Mouse (Mus musculus) lung, postnatal 0 days (tissue): ENCODE data around the gene Fzd5. TPM values are rescaled to one million over a fixed set of nuclear protein-coding genes. Genes with fewer than 3 reads are reported as not detected.

Experiments used
- ATAC-seq: fragments of 200-750 bp; cut with Nextera tagmentation; 2 replicates; pipeline ENCODE4 v1.8.0; 2017; ENCODE audit warnings: moderate library complexity
- DNase-seq: peaks from one replicate; pipeline ENCODE4 v3.0.0-alpha.2; 2016; ENCODE audit warnings: low spot score
- H3K27ac ChIP-seq: fragments of 300-500 bp; sonication (generic); 2 replicates; pipeline ENCODE4 v1.5.1; 2014; ENCODE audit warnings: antibody characterized with exemption, mild to moderate bottlenecking, low read length, mixed read lengths
- H3K27me3 ChIP-seq: fragments of 300-500 bp; sonication (generic); replicated peaks from 2 replicates; pipeline ENCODE4 v1.6.1; 2014; ENCODE audit warnings: low read length, mixed read lengths; ENCODE audit not compliant: insufficient read depth
- H3K36me3 ChIP-seq: fragments of 300-500 bp; sonication (generic); 2 replicates; pipeline ENCODE4 v1.6.1; 2014; ENCODE audit warnings: low read length, mixed read lengths; ENCODE audit not compliant: insufficient read depth
- H3K4me1 ChIP-seq: fragments of 300-500 bp; sonication (generic); 2 replicates; pipeline ENCODE4 v1.6.1; 2014; ENCODE audit warnings: antibody characterized with exemption, low read depth, low read length, mixed read lengths; ENCODE audit not compliant: insufficient read depth
- H3K4me2 ChIP-seq: fragments of 300-500 bp; sonication (generic); replicated peaks from 2 replicates; pipeline ENCODE4 v1.6.1; 2014; ENCODE audit warnings: low read depth, mild to moderate bottlenecking, low read length, moderate library complexity, mixed read lengths
- H3K4me3 ChIP-seq: fragments of 300-500 bp; sonication (generic); 2 replicates; pipeline ENCODE4 v1.5.1; 2014; ENCODE audit warnings: low read depth, low read length
- H3K9ac ChIP-seq: fragments of 300-500 bp; sonication (generic); replicated peaks from 2 replicates; pipeline ENCODE4 v1.6.1; 2014; ENCODE audit warnings: low read depth, mild to moderate bottlenecking
- H3K9me3 ChIP-seq: fragments of 300-500 bp; sonication (generic); 2 replicates; pipeline ENCODE4 v1.6.1; 2016; ENCODE audit warnings: low read length, mixed read lengths
- CTCF ChIP-seq: IDR thresholded peaks from 2 replicates; pipeline ENCODE4 v1.5.1; 2016; ENCODE audit warnings: antibody characterized with exemption, mild to moderate bottlenecking
- EP300 ChIP-seq: IDR thresholded peaks from 2 replicates; pipeline ENCODE4 v1.6.1; 2016; ENCODE audit warnings: antibody characterized with exemption, mild to moderate bottlenecking, control low read depth
- WGBS: fragments of 180-500 bp; shearing (Covaris S2); extraction: QIAGEN DNeasy Blood & Tissue Kit; methylation state at CpG from one replicate; pipeline ENCODE4 v1.1.7; 2014; 5-methylcytosine and 5-hydroxymethylcytosine counted together
- polyA plus RNA-seq: library from polyadenylated mRNA; unstranded; fragments of >200 nt; fragmentation: Nextera tagmentation; extraction: Ambion mirVana; gene quantifications from 2 replicates; pipeline ENCODE4 v1.2.1, GENCODE M21; 2015

Gene Fzd5
- polyA plus RNA-seq, 1 experiment from 2014 or later: 3.1 TPM

DNA sequence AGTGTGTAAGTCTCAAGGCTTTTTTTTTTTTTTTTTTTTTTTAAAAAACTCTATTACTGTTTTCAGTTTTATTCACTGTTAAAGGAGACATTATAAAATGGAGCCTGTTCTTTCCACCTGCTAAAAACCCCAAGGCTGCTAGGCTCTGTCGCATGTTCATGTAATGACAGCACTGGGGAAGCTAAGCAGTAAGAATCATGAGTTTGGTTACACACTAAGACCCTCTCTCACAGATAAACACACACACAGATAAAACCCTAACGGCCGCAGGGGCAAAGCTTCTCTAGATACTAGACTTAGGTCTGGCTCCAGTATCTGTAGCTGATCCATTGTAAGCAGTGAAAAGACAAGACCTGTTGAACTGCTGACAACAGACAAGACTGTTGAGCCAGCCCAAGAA is 56.1 kb downstream of the Fzd5 start:
- Histone ChIP-seq H3K27ac (no peak overlapping the region), H3K4me1 (no peaks in the 10 kb centered on the region), H3K36me3 (no peaks in the 10 kb centered on the region), H3K9ac (no peak overlapping the region), H3K9me3 (no peaks in the 10 kb centered on the region), H3K4me2 (no peak overlapping the region), H3K27me3 (no peaks in the 10 kb centered on the region), H3K4me3 (no peak overlapping the region)
- DNase-seq (no peak), ATAC-seq (no peak)
- no peak for TF ChIP-seq CTCF
- TF ChIP-seq EP300: no peak
- 80% methylated on average over 3 of the region's 3 CpGs for WGBS

Other genes with a start within 250 kb of the Fzd5 start
- 14.2 and 17.0 TPM in 2 replicates for gene Creb1, start 205.1 kb downstream of the Fzd5 start, polyA plus RNA-seq
- gene Mettl21a, start 120.5 kb downstream of the Fzd5 start, polyA plus RNA-seq: 11.6 and 13.0 TPM in 2 replicates
- 3.9 and 4.5 TPM in 2 replicates for gene Ccnyl1, start 47.3 kb downstream of the Fzd5 start, polyA plus RNA-seq
- 4.7 and 5.8 TPM in 2 replicates for gene Plekhm3, start 219.1 kb upstream of the Fzd5 start, polyA plus RNA-seq